Mouse (Mus musculus): Measurements from ENCODE around the gene Myl4.
"Not testable (repeated sequence)": the region's sequence is repeated elsewhere in the genome, so short reads cannot be mapped to it uniquely, and the experiment has no call there.

Myl4 gene

DNA sequence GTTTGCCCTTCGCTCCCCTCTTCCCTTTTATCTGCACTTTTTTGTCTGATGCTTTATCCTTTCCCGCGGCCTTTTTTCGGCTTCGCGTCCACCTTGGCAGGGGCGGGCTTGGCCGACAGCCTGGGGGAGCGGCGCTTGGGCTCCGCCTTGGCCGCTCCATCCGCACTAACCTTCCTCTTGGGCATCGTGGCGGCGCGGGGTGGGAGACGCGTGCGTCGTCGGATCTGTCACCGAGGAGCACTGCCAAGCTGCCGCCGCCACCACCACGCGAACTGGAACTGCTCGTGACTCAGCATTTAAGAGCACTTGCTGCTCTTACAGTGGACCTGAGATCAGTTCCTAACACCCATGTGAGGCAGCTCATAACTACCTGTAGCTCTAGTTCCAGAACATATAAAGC lies 20.9 kb downstream of the Myl4 start:
- in situ Hi-C loops (cut with MboI, MseI) = not testable (repeated sequence)

DNA sequence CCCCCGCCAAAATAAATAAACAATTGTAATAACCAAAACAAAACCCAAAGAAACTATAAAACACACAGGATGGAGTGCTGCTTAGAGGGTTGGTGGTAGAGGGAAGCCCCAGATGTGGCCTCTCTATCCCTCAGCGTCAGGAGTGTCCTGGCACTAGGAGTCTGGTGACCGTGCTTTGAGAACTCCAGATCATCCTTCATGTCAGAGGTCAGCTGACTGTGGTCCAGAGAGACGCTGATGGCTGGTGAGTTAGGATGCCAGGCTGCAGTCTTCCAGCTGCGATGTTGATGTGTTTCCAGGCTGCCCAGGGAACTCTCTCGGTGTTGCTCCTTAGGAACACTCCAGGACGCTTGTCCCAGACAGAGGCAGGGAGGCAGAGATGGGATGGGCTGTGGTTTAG lies 21.6 kb downstream of the Myl4 start:
- in situ Hi-C loops (cut with MboI, MseI) = no loop called here

DNA sequence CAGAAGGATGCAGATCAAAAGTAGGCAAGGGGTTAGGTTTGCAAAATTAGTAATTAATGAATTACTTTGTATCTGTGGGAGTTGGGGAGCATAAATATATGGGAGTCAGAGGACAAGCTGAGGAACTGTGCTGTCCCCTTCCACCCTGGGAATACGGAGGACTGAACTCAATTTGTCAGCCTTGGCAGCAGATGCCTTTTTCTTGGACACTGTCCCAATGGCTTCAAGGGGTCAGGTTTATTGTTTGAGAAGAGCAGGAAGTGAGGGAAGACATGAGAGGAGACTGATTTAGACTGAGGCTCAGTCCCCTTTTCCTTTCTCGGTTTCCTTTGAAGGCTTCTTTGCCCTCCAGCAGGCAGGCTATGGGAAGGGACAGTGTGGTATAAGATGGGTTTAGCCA lies 22.1 kb downstream of the Myl4 start:
- in situ Hi-C loops (cut with MboI, MseI) = no loop called here

DNA sequence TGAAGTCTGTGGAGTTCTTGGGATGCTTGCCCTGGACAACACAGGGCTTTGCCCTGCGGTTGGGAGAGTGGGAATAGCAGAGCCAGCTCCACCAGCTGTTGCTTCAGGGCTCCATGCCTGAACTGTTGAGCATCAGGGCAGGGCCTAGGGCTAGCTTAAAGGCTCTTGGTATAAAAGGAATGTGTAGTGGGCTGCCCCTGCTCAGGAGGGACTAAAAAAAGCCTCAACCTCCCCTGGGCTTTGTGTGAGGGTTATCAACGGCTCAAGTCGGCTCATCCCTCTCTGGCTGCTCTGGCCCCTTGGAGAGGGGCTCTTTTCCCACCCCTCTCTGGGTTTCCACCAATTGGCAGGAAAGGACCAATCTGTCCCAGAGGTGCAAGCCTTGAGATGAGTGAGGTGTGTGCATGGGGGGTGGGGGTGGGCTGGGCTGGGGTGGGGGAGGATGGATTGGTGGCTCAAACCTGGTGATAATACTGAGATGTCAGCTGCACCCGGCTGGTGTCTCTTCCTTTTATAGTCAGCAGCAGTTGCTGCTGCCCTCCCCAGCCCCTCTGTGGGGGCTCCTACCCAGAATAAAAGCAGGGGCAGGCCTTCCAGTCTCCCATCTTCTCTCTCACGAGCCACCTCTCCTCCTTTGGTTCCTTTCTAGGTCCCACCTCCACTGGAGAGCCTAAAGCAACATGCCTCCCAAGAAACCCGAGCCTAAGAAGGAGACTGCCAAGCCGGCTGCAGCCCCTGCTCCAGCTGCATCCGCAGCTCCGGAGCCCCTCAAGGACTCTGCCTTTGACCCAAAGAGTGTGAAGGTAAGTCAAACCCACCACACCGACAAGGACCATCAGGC lies 26.5 kb downstream of the Myl4 start:
- in situ Hi-C loops (cut with MboI, MseI) = no loop called here

DNA sequence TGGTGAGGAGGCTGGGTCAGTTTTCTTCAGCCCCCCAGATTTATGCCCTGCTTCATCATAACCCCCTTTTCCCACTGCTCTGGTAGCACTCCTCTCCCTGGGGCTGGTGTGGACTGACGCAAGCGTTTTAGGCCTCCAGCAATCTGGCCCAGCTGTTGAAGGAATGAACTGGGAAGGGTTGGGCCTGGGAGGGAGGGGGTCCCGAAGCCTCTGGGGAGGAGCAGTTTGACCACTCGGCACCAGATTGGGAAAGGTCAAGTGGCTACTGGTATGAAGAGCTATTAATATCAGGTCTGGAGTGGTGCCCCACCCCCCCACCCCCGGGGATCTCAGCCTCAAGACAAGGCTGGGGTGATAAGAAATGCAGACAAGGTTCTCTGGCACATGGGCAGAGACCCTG lies 27.6 kb downstream of the Myl4 start:
- in situ Hi-C loops (cut with MboI, MseI) = no loop called here

DNA sequence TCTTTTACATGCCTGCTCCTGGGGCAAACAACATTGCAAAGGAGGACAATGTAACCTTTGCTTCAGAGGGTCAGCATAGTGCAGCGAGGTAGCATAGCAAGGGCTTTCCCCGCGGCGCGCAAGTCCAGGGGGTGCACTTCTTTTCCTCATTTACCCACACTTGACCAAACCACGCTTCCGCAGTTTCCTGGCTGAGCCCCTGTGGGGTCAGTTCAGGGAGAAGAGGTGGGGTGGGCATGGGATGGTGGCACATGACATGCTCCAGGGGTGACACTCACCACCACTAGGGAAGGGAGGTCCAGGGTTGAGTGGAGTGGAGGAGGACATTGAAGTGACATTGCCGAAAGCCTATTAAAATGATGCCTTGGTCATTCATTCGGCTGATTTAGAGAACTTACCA lies 28.6 kb downstream of the Myl4 start:
- in situ Hi-C loops (cut with MboI, MseI) = no loop called here

DNA sequence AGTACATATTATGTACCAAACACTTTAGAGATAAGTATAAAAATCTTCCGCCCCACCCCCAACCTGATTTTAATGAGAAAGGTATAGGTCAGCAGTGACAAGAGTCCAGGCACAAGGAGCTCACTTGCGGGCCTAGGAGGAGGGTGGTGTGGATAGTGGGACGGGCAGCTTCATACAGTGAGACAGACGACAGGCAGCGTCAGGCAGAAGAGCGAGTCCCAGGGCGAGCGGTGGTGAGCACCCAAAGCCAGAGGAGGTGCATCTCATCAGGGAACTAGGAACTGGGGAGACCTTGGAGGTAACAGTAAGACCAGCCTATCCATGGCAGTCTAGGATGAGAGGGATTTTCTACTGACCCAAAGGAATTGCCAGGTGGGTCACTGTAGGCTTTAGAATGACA lies 29.1 kb downstream of the Myl4 start:
- in situ Hi-C loops (cut with MboI, MseI) = no loop called here

DNA sequence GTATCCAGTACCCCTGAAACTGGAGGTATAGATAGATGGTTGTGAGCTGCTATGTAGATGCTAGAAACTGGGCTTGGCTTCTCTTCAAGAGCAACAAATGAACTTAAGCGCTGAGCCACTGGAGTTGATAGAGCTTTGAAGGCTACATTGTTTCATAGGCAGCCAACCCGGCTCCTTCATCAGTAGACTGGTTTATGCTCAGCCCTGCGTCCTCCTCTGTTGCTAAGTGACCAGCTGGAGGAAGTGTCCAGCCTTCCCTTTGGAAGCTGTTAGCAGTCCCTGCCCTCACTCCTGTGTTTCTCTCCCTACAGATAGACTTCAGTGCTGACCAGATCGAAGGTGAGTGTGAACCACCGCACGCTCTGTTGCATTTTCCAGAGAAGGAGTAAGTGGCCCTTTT lies 29.6 kb downstream of the Myl4 start:
- in situ Hi-C loops (cut with MboI, MseI) = no loop called here

DNA sequence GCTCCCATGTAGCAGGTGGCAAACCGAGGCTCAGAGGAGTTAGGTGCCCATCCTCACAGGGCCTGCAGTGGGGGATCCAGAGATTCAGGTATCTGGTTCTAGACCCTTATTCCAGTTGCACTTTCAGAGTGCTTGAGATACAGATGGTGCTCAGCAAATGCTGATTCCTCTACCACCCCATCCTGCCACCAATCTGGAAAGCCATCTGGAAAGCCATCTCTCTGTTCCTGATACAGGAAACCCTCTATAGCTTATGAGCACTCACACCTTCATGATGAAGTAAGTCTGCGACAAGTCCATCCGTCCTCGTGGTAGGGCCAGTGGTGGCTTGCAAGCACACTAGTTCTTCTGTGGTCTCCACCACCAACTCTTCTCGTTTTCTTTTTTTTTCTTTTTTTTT lies 30.1 kb downstream of the Myl4 start:
- in situ Hi-C loops (cut with MboI, MseI) = no loop called here

DNA sequence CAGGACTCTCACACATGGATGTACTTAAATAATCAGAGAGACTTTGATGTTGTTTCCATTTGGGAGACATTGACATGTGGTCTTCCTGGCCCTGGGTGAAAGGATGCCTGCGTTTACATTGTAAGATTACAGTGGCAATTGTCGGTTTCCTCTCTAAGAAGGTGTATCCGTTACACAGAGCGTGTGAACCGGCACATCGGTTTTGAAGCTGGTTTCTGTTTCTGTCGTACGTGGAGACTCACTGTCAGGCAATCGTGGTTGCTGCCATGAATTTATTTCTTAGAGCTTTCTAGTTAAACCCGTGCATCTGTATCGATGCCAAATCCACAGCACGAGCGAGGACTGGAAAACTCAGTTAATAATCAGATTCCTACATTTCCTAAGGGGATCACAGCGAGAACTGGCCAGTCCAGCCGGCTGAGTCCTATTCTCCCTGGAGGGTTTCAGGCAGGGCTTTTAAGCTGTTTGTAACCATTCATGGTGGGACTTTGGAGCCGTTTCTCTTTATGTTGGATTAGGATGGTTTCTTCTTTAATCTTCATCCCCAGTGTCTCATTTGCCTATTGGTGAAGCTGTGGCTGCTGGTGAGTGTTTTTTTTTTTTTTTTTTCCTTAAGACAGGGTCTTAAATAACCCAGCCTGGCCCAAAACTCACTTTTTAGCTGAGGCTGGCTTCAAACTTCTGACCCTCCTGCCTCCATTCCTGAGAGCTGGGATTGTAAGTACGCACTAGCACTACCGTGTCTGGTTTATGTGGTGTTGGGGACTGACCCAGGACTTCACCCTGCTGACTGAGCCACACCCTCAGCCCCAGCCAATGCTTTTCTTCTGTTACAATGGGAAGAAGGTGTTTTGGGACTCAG lies 31.2 kb downstream of the Myl4 start:
- in situ Hi-C loops (cut with MboI, MseI) = no loop called here

DNA sequence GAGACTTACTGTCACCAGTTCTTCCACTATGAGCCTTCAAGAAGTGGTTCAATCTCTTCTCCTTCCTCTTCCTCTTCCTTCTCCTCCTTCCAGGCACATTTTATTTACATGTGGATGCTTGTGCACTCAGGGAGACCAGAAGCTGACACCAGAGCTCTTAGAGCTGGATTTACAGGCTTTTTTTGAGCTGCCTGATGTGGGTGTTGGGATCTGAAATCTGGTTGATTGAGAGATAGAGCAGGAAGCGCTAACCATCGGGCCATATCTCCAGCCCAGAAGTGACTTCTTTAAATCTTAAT lies 31.8 kb downstream of the Myl4 start:
- in situ Hi-C loops (cut with MboI, MseI) = no loop called here

DNA sequence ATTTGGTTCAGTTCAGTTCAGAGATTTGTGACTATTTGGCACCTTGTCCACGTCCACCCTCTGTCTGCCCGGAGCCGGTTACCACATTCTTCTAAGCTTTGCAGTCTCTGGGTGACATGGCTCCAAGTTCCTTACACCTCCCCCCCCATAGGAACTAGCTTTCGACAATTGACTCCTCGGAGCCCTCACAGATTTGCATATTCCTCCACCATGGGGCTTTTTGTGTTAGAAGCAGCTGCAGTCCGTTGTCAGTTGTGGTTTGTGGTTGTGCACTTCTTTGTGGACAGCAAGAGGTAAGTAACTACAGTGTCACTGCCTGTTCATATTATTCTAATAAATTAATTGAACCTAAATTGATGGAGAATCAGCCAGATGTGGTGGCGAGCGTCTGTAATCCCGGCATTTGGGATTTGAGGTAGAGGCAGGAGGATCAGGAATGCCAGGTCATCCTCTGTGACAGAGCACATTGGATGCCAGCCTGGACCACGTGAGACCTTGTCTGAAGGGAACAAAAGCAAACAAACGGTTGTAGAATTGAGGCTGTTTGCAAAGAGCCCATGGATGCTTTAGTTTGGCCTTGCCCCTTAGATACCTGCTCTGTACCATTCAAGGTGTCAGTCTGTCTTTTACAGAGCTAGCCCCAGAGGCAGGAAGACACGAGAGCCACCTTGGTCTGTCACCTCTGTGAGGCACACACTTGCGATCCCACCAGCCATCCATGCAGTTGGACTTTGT lies 32.3 kb downstream of the Myl4 start:
- in situ Hi-C loops (cut with MboI, MseI) = no loop called here

DNA sequence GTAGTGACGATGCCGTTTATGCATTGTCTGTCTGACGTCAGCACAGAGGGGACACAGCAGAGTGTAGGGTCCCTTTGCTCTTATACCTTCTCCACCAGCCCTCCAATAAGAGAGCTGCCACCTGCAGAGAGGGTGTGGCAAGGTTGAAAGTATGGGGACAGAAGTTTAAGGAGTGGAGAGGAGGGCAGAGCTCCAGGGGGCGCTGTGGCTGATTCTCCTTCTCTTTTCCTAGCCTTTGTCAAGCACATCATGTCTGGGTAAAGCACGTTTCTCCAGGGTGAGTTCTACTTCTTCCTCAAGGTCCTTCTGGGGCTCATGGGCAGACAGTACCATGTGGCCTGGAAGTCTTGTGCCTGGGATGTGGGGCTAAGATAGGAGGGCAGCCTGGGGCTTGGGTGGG lies 35.0 kb downstream of the Myl4 start:
- in situ Hi-C loops (cut with MboI, MseI) = no loop called here

DNA sequence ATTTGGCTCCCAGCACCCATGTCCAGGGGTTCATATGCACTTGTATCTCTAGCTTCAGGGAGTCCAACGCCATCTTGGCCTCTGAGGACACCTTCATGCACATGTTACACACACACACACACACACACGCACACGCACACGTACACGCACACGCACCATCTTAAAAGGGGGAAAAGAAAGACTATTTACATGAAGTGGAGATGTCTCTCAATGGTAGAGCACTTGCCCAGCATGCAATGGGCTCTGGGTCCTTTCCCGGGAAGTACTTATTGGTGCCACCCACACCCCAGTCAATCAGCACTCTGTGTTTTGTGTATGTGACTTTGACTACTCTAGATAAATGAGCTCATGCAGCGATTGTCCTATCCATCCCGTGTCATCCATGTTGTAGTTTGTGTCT lies 37.4 kb downstream of the Myl4 start:
- in situ Hi-C loops (cut with MboI, MseI) = no loop called here

DNA sequence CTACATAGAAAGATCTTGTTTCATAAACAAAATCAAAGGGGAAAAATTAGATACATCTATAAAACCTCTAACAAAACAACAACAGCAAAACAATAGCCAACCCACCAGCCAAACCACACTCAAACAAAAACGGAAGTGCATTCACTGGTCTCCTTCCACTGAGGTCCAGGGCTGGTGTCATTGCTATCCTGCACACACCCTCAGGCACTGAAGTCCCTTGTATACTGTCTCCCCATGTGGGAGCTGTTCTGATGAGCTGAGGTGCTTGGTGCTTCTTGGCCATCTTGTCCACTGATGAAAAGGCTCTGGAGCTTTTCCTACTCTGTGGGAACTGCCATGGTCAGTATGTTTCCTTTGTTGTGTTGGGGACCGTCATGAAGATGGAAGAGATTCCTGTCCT lies 38.0 kb downstream of the Myl4 start:
- in situ Hi-C loops (cut with MboI, MseI) = no loop called here

DNA sequence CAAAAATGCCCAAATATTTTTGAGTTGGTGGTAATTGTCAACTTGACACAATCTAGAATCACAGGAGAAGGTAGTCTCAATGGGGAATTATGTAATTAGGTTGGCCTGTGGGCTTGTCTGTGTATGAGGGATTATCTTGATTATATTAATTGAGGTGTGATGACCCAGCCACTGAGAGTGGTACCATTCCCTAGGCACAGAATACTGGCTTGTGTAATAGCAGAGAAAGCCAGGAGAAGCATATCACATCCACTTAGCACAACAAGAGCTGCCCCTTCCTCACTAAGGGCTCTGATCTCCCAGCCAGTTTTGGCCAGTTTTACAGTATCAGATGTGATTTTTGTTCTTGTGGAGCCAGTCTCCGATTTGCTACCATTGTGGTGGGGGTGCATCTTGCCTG lies 39.1 kb downstream of the Myl4 start:
- in situ Hi-C loops (cut with MboI, MseI) = no loop called here

DNA sequence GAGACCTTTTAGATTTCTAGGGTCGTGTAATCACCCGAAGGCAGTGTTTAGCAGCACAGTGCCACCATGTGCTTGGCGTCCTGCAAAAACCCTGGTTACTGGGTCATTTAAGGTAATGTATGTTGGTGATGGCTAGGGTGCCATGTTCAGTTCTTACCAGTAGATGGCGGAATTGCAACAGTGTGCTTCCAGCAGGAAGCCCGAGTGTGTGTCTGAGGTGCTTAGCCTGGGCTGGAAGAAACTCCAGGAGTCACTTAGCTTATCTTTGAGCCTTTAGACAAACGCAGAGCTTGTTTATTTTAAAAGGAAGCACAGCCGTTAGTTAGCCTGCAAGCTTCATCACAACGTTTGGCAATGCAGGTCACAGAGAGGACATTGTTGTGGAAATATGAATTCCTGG lies 39.7 kb downstream of the Myl4 start:
- in situ Hi-C loops (cut with MboI, MseI) = no loop called here

DNA sequence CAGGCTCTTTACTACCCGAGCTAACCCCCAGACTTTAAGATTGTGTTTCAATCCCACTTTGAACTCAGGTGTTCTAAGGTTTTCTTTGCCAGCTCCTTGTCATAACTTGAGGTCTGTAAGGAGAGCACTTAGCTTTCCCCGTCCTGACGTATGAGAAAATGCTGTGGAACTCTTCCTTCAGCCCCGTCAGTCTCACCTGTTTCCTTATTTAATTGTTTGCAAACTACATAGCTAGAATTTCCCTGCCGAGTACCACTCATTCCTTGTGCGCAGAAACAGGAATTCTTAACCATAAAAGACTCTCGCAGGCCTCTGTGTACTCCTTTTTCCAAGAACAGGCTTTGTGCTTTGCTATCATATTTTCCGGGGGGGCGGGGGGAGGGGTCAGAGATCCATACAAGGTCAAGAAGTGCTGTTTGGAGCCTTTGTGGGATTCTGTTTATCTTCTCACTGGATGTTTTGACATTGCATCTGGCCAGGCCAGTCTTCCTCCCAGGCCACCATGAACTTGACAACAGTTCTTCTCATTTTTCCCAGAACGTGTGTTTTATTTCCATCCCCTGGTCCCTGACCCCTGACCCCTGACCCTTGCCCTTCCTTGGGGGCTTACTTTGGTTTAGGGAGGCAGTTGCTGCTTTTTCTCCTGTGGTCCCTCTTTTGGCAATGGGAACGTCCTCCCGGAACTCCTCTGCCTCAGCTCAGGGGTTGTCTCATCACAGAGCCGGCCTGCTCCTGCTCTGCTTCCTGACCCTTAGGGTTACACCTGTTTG lies 41.8 kb downstream of the Myl4 start:
- in situ Hi-C loops (cut with MboI, MseI) = no loop called here

DNA sequence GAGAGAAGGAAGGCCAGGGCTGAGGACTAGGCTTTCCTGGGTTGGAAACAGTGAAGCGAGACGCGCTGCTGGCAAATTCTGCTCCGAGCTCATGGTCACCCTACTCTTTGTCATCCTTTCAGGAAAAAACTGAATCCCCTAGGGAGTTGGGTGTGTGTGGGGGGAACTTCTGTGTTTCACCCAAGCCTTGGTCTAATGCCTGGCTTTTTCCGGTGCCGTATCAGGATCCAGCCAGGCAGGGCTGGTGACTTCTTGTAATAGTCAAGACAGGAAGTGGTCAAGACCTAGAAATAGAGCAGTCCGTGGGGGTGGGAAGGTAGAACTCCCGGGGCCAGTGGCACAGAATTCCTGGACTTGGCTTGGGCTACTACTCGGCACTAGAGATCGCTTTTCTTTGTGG lies 45.9 kb downstream of the Myl4 start:
- in situ Hi-C loops (cut with MboI, MseI) = no loop called here

DNA sequence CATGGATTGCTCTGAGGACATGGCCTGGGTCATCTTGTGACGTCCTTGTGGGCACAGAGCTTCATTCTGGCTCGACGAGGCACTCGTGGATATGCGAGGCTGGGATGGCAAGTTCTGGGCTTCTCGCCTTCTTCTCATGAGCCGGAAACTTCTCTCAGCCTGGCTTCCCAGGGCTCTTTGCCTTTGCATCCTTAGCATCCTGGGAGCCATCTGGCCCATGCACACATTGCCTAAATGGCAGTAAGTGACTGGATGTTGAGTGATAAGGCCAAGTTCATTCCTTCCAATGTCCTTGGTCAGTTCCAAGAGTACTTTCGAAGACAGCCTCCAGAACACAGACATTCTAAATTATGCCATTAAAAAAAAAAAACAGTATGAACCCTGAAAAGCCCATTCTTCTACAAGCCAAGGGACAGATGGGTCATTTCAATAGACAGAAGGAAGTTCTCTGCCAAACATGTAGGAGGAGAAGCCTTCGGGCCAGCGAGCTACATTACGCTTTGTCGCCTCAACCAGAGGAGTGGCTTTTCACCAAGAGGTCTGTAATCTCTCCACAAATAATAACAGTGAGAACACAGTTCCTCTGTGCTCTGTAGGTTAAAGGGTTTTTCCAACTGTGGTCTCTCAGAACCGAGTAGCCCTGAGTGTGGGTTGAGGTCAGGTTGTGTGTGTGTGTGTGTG lies 48.9 kb downstream of the Myl4 start:
- in situ Hi-C loops (cut with MboI, MseI) = no loop called here

DNA sequence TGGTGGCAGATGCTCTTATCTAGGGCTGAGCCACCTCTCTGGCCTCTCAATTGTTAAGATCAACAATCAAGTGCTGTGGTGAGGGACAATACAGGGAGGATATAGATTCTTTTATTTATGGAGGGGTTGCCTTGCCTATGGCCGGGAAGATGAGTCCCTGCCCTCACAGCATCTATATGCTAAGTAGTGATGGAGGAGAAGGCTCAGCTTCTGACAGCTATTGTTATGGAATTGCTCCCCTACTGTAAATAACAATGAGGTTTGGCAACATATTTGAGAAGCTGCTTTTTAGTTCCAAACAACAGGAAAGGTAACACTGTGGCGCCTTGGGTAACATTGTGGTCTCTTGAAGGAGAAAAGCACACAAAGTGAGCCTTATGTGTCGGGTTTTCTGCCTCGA lies 50.2 kb downstream of the Myl4 start:
- in situ Hi-C loops (cut with MboI, MseI) = loop anchor here (25.0 kb wide), 1 partner anchor 1888 kb away; no protein-coding TSS in a partner anchor
